ENCODE assay signal across 8 mouse cellular contexts in the genomic region with DNA sequence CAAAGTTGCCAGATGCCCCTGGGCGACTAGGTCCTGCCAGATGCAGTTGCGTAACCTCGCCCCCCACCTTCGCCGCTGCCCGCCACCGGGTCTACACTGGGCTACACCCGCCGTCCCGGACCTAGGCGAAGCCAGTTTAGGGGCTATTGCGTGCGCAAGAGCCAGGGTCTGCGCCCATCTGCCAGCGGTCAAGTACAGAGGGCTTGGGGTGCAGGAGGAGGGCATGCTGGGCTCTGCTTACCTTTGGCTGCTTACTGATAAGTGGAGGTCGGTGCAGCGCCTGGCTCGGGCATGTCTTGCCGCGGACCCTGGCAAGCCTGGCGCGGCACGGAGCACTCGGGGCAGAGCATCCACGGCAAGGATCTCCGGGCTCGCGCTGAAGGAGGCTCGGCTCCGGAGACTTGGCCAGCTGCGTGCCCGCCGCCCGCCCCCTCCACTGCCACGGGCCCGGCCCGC. TPM values are rescaled to one million over a fixed set of nuclear protein-coding genes. Genes with fewer than 3 reads are reported as not detected.
DNase-seq lines count a peak whose midpoint lies in the region; ATAC-seq lines count a peak whose summit lies in the region.

No protein-coding gene starts in this region.

- H3K4me2 ChIP-seq in forebrain, embryonic 14.5 days (ENCODE audit: low read length): peak overlapping the region; percentile 90
- peak overlapping the region; percentile 96 for H3K4me2 ChIP-seq in limb, embryonic 11.5 days (ENCODE audit: low read depth, severe bottlenecking)
- H3K4me2 ChIP-seq in neural tube, embryonic 13.5 days: peak overlapping the region; percentile 87

- peak overlapping the region; percentile 72 for H3K9ac ChIP-seq in forebrain, embryonic 14.5 days (ENCODE audit: low read length)
- peak overlapping the region; percentile 52 for H3K9ac ChIP-seq in limb, embryonic 11.5 days (ENCODE audit: low read length)
- H3K9ac ChIP-seq in neural tube, embryonic 13.5 days: peak overlapping the region; percentile 82

- H3K36me3 ChIP-seq in forebrain, embryonic 14.5 days (ENCODE audit: control insufficient read depth, insufficient read depth, low read length): no peaks in the 10 kb centered on the region
- H3K36me3 ChIP-seq in limb, embryonic 11.5 days (ENCODE audit: control insufficient read depth, insufficient read depth, low read length): no peaks in the 10 kb centered on the region; the same call in 1 of the 2 replicates
- H3K36me3 ChIP-seq in neural tube, embryonic 13.5 days: no peaks in the 10 kb centered on the region

- DNase-seq in layer of hippocampus, postnatal 36 days: peak; percentile 16 to 26
- DNase-seq in layer of hippocampus, adult 11-12 months (ENCODE audit: low spot score): no peak
- DNase-seq in forebrain, embryonic 14.5 days (ENCODE audit: low spot score): no peak
- peak; percentile 54 for DNase-seq in limb, embryonic 11.5 days (ENCODE audit: low spot score)
- no peak for DNase-seq in gastrocnemius, postnatal 4 days (ENCODE audit: low spot score in 2 of 2)
- DNase-seq in layer of hippocampus, adult 9-11 months: no peak

- H3K4me1 ChIP-seq in brown adipose tissue, adult 24 weeks (ENCODE audit: control insufficient read depth, insufficient read depth, insufficient read length, low read length): peaks cover 16% of the 10 kb centered on the region
- peaks cover 10% of the 10 kb centered on the region; the same call in 1 of the 2 replicates for H3K4me1 ChIP-seq in forebrain, embryonic 14.5 days (ENCODE audit: control insufficient read depth, insufficient read depth, low read length)
- H3K4me1 ChIP-seq in limb, embryonic 11.5 days (ENCODE audit: control insufficient read depth, insufficient read depth, low read length): peaks cover 5% of the 10 kb centered on the region; the same call in 1 of the 2 replicates
- peaks cover 32% of the 10 kb centered on the region for H3K4me1 ChIP-seq in neural tube, embryonic 13.5 days (replicated peaks)

- peak overlapping the region; percentile 26 for H3K4me3 ChIP-seq in brown adipose tissue, adult 24 weeks (ENCODE audit: insufficient read depth, low read depth, low read length)
- peak overlapping the region; percentile 49 for H3K4me3 ChIP-seq in forebrain, embryonic 14.5 days (ENCODE audit: low read depth, low read length)
- H3K4me3 ChIP-seq in limb, embryonic 11.5 days (ENCODE audit: low read depth, low read length): peak overlapping the region; percentile 48
- peak overlapping the region; percentile 56 for H3K4me3 ChIP-seq in neural tube, embryonic 13.5 days

- peak; percentile 52 for ATAC-seq in forebrain, embryonic 14.5 days
- peak; percentile 56 for ATAC-seq in limb, embryonic 11.5 days (ENCODE audit: insufficient number of reproducible peaks, low FRiP score, low TSS enrichment, low read depth)
- ATAC-seq in neural tube, embryonic 13.5 days (ENCODE audit: low read depth): peak; percentile 57

- H3K27ac ChIP-seq in brown adipose tissue, adult 24 weeks (replicated peaks; ENCODE audit: low read depth, low read length): no peak overlapping the region
- H3K27ac ChIP-seq in forebrain, embryonic 14.5 days (ENCODE audit: low read depth, low read length): peak overlapping the region; percentile 60; the same call in 1 of the 2 replicates
- H3K27ac ChIP-seq in limb, embryonic 11.5 days (replicated peaks; ENCODE audit: low read depth, low read length): no peak overlapping the region
- H3K27ac ChIP-seq in neural tube, embryonic 13.5 days (replicated peaks): peak overlapping the region; percentile 70

- no peaks in the 10 kb centered on the region for H3K9me3 ChIP-seq in forebrain, embryonic 14.5 days (replicated peaks; ENCODE audit: control insufficient read depth, low read length)
- H3K9me3 ChIP-seq in limb, embryonic 11.5 days (ENCODE audit: control insufficient read depth, low read length): no peaks in the 10 kb centered on the region
- H3K9me3 ChIP-seq in neural tube, embryonic 13.5 days: no peaks in the 10 kb centered on the region

- WGBS in forebrain, embryonic 14.5 days: under 1% methylated on average over 32 of the region's 37 CpGs
- under 1% methylated on average over 32 of the region's 37 CpGs for WGBS in limb, embryonic 11.5 days
- under 1% methylated on average over 33 of the region's 37 CpGs for WGBS in neural tube, embryonic 13.5 days

- H3K27me3 ChIP-seq in forebrain, embryonic 14.5 days (replicated peaks; ENCODE audit: control insufficient read depth, insufficient read depth, low read length): peaks cover 6% of the 10 kb centered on the region
- H3K27me3 ChIP-seq in limb, embryonic 11.5 days (ENCODE audit: control insufficient read depth, insufficient read depth, low read length): peaks cover 5% of the 10 kb centered on the region
- peaks cover 44% of the 10 kb centered on the region for H3K27me3 ChIP-seq in neural tube, embryonic 13.5 days

RNA-seq across cellular contexts. Expression of gene Fam196a, which starts 0.7 kb away (rescaled TPM):
- total RNA-seq in layer of hippocampus, postnatal 36 days (2021): 10 to 100 TPM; 12.7 to 13.0 TPM
- polyA plus RNA-seq in brown adipose tissue, adult 24 weeks (2012; ENCODE audit: insufficient read depth, insufficient read length, missing spikeins): 0.40 TPM in 1 of 2 replicates, not detected in the other
- 9.5 and 11.1 TPM in 2 replicates for polyA plus RNA-seq in forebrain, embryonic 14.5 days (2014; fragmentation: Nextera tagmentation; extraction: Ambion mirVana)
- 3.2 and 3.4 TPM in 2 replicates for polyA plus RNA-seq in limb, embryonic 11.5 days (2014; fragmentation: Nextera tagmentation; extraction: Ambion mirVana)
- 7.2 and 7.3 TPM in 2 replicates for polyA plus RNA-seq in neural tube, embryonic 13.5 days (2015; fragmentation: Nextera tagmentation; extraction: Ambion mirVana)
- total RNA-seq in gastrocnemius, postnatal 4 days (2021): under 1 TPM; 0.54 to 0.83 TPM

Comparison
In these comparisons a context has a peak if more than half of its experiments do, and no peak if none do; other contexts are left out.
1. DNase-seq: peak in layer of hippocampus, postnatal 36 days (2 of 2) and limb, embryonic 11.5 days (single experiment); none in layer of hippocampus, adult 11-12 months (single experiment), forebrain, embryonic 14.5 days (single experiment), gastrocnemius, postnatal 4 days (0 of 2) and layer of hippocampus, adult 9-11 months (single experiment).
2. H3K27ac ChIP-seq: peak in forebrain, embryonic 14.5 days (single experiment) and neural tube, embryonic 13.5 days (single experiment); none in brown adipose tissue, adult 24 weeks (single experiment) and limb, embryonic 11.5 days (single experiment).
3. Peak in every context shown above with its lines, with median percentiles within 50 percentile points of each other: H3K4me3 ChIP-seq, ATAC-seq, H3K4me2 ChIP-seq and H3K9ac ChIP-seq.